Mouse (Mus musculus) limb, embryonic 11.5 days (tissue): ENCODE measurements at regions not wholly inside any gene's neighbourhood (a gene's known extent, or its start where the extent isn't known, plus 50 kb on each side); places are given as distances from the start of the nearest gene placed in this dataset.

Experiments used
- ATAC-seq: fragments of 200-750 bp; cut with Nextera tagmentation; 2 replicates; pipeline ENCODE4 v1.8.0; 2017; ENCODE audit warnings: low read depth; ENCODE audit not compliant: insufficient number of reproducible peaks, low FRiP score, low TSS enrichment
- DNase-seq: peaks from one replicate; pipeline ENCODE4 v3.0.0-alpha.2; 2015; ENCODE audit warnings: low spot score
- H3K27ac ChIP-seq: fragments of 300-500 bp; sonication (generic); replicated peaks from 2 replicates; pipeline ENCODE4 v1.5.1; 2014; ENCODE audit warnings: low read depth, mild to moderate bottlenecking, low read length
- H3K27me3 ChIP-seq: fragments of 300-500 bp; sonication (generic); 2 replicates; pipeline ENCODE4 v1.6.1; 2014; ENCODE audit warnings: mild to moderate bottlenecking, low read length, mixed read lengths; ENCODE audit not compliant: control insufficient read depth, insufficient read depth
- H3K36me3 ChIP-seq: fragments of 300-500 bp; sonication (generic); 2 replicates; pipeline ENCODE4 v1.6.1; 2014; ENCODE audit warnings: mild to moderate bottlenecking, low read length, moderate library complexity, mixed read lengths; ENCODE audit not compliant: control insufficient read depth, insufficient read depth
- H3K4me1 ChIP-seq: fragments of 300-500 bp; sonication (generic); 2 replicates; pipeline ENCODE4 v1.6.1; 2014; ENCODE audit warnings: low read length, mixed read lengths; ENCODE audit not compliant: control insufficient read depth, insufficient read depth
- H3K4me2 ChIP-seq: fragments of 300-500 bp; sonication (generic); 2 replicates; pipeline ENCODE4 v1.6.1; 2014; ENCODE audit warnings: low read depth, mild to moderate bottlenecking, moderate library complexity; ENCODE audit not compliant: severe bottlenecking
- H3K4me3 ChIP-seq: fragments of 300-500 bp; sonication (generic); 2 replicates; pipeline ENCODE4 v1.5.1; 2014; ENCODE audit warnings: low read depth, low read length
- H3K9ac ChIP-seq: fragments of 300-500 bp; sonication (generic); 2 replicates; pipeline ENCODE4 v1.6.1; 2014; ENCODE audit warnings: mild to moderate bottlenecking, low read length
- H3K9me3 ChIP-seq: fragments of 300-500 bp; sonication (generic); 2 replicates; pipeline ENCODE4 v1.6.1; 2016; ENCODE audit warnings: low read length; ENCODE audit not compliant: control insufficient read depth
- WGBS: fragments of 180-500 bp; shearing (Covaris S2); extraction: QIAGEN DNeasy Blood & Tissue Kit; methylation state at CpG from one replicate; pipeline ENCODE4 v1.1.7; 2014; 5-methylcytosine and 5-hydroxymethylcytosine counted together

GRCm38 (mm10) chr1:189107841-189108240 is 100.2 kb upstream of the Kctd3 start:
- no peak overlapping the region for H3K4me3 ChIP-seq
- no peak overlapping the region for H3K27ac ChIP-seq
- DNase-seq (no peak), ATAC-seq (no peak)
- H3K36me3 ChIP-seq: no peaks in the 10 kb centered on the region
- H3K27me3 ChIP-seq: no peaks in the 10 kb centered on the region
- H3K9me3 ChIP-seq: no peaks in the 10 kb centered on the region
- no peak overlapping the region for H3K4me2 ChIP-seq
- no peak overlapping the region for H3K9ac ChIP-seq
- no peaks in the 10 kb centered on the region for H3K4me1 ChIP-seq
- 73% methylated on average over 8 of the region's 8 CpGs for WGBS

- Histone ChIP-seq H3K4me2 (no peak overlapping the region), H3K9ac (no peak overlapping the region), H3K9me3 (no peaks in the 10 kb centered on the region), H3K4me3 (no peak overlapping the region), H3K27ac (no peak overlapping the region), H3K27me3 (no peaks in the 10 kb centered on the region), H3K36me3 (no peaks in the 10 kb centered on the region), H3K4me1 (no peaks in the 10 kb centered on the region)
- 90% methylated on average over 3 of the region's 3 CpGs for WGBS
- DNase-seq (no peak), ATAC-seq (no peak)
These were observed 99.5 kb upstream of the Kctd3 start for GRCm38 (mm10) chr1:189107156-189107555.

GRCm38 (mm10) chr1:189105276-189105675 is 97.6 kb upstream of the Kctd3 start:
- ATAC-seq: no peak
- no peak for DNase-seq
- WGBS: 53% methylated on average over 4 of the region's 4 CpGs

GRCm38 (mm10) chr1:189102781-189103180 is 95.1 kb upstream of the Kctd3 start:
- Histone ChIP-seq H3K9ac (no peak overlapping the region), H3K4me2 (no peak overlapping the region), H3K27ac (no peak overlapping the region), H3K4me3 (no peak overlapping the region), H3K36me3 (no peaks in the 10 kb centered on the region), H3K27me3 (no peaks in the 10 kb centered on the region), H3K4me1 (no peaks in the 10 kb centered on the region), H3K9me3 (no peaks in the 10 kb centered on the region)
- no peak for DNase-seq
- WGBS: 90% methylated on average over 3 of the region's 3 CpGs
- ATAC-seq: no peak

More at GRCm38 (mm10) chr1:189105276-189105675, 97.6 kb upstream of the Kctd3 start:
- Histone ChIP-seq H3K4me3 (no peak overlapping the region), H3K9me3 (no peaks in the 10 kb centered on the region), H3K4me2 (no peak overlapping the region), H3K4me1 (no peaks in the 10 kb centered on the region), H3K27ac (no peak overlapping the region), H3K36me3 (no peaks in the 10 kb centered on the region), H3K27me3 (no peaks in the 10 kb centered on the region), H3K9ac (no peak overlapping the region)

- H3K4me1 ChIP-seq: no peaks in the 10 kb centered on the region
- H3K4me3 ChIP-seq: no peak overlapping the region
- no peaks in the 10 kb centered on the region for H3K27me3 ChIP-seq
- DNase-seq (no peak), ATAC-seq (no peak)
- no peak overlapping the region for H3K9ac ChIP-seq
- H3K4me2 ChIP-seq: no peak overlapping the region
- WGBS: 79% methylated on average over 2 of the region's 2 CpGs
- H3K27ac ChIP-seq: no peak overlapping the region
- H3K36me3 ChIP-seq: no peaks in the 10 kb centered on the region
- H3K9me3 ChIP-seq: no peaks in the 10 kb centered on the region
These were observed 91.5 kb upstream of the Kctd3 start for GRCm38 (mm10) chr1:189099121-189099520.

GRCm38 (mm10) chr1:189092819-189093218 is 85.2 kb upstream of the Kctd3 start:
- DNase-seq (no peak), ATAC-seq (no peak)
- Histone ChIP-seq H3K27ac (no peak overlapping the region), H3K9ac (no peak overlapping the region), H3K4me2 (no peak overlapping the region), H3K4me1 (no peaks in the 10 kb centered on the region), H3K36me3 (no peaks in the 10 kb centered on the region), H3K4me3 (no peak overlapping the region), H3K9me3 (no peaks in the 10 kb centered on the region), H3K27me3 (no peaks in the 10 kb centered on the region)
- WGBS: 78% methylated on average over 3 of the region's 3 CpGs

GRCm38 (mm10) chr1:189085245-189085644 is 77.6 kb upstream of the Kctd3 start:
- Histone ChIP-seq H3K4me2 (no peak overlapping the region), H3K9me3 (no peaks in the 10 kb centered on the region), H3K36me3 (no peaks in the 10 kb centered on the region), H3K4me3 (no peak overlapping the region), H3K27me3 (no peaks in the 10 kb centered on the region), H3K27ac (no peak overlapping the region), H3K9ac (no peak overlapping the region), H3K4me1 (no peaks in the 10 kb centered on the region)
- ATAC-seq (no peak), DNase-seq (no peak)
- 77% methylated on average over 2 of the region's 2 CpGs for WGBS

- no peaks in the 10 kb centered on the region for H3K27me3 ChIP-seq
- no peaks in the 10 kb centered on the region for H3K4me1 ChIP-seq
- no peak overlapping the region for H3K9ac ChIP-seq
- no peaks in the 10 kb centered on the region for H3K36me3 ChIP-seq
- DNase-seq: no peak
- H3K4me2 ChIP-seq: no peak overlapping the region
- ATAC-seq: no peak
- WGBS: 54% methylated on average over 2 of the region's 2 CpGs
- H3K4me3 ChIP-seq: no peak overlapping the region
- no peak overlapping the region for H3K27ac ChIP-seq
- no peaks in the 10 kb centered on the region for H3K9me3 ChIP-seq
These were observed 73.6 kb upstream of the Kctd3 start for GRCm38 (mm10) chr1:189081267-189081666.

- H3K36me3 ChIP-seq: no peaks in the 10 kb centered on the region
- DNase-seq: peak; percentile 89
- H3K9me3 ChIP-seq: no peaks in the 10 kb centered on the region
- ATAC-seq: peak; percentile 65; the same call in 1 of the 2 replicates
- WGBS: 23% methylated on average over 9 of the region's 9 CpGs
- H3K4me2 ChIP-seq: no peak overlapping the region
- H3K4me3 ChIP-seq: no peak overlapping the region
- no peaks in the 10 kb centered on the region for H3K4me1 ChIP-seq
- H3K9ac ChIP-seq: no peak overlapping the region
- no peaks in the 10 kb centered on the region for H3K27me3 ChIP-seq
- no peak overlapping the region for H3K27ac ChIP-seq
These were observed 73.2 kb upstream of the Kctd3 start for GRCm38 (mm10) chr1:189080797-189081196.
